Mouse (Mus musculus) heart, embryonic 13.5 days (tissue): Measurements from ENCODE around the gene Hyal3. TPM values are rescaled to one million over a fixed set of nuclear protein-coding genes. Genes with fewer than 3 reads are reported as not detected.
A peak's percentile ranks its signal among the peaks of the same experiment; 100 is the strongest.

ENCODE experiments used
- ATAC-seq: fragments of 200-750 bp; cut with Nextera tagmentation; 2 replicates; pipeline ENCODE4 v1.8.0; 2017; ENCODE audit warnings: moderate TSS enrichment; ENCODE audit not compliant: insufficient number of reproducible peaks, low FRiP score, low TSS enrichment; ENCODE audit errors: extremely low read depth
- H3K27ac ChIP-seq: fragments of 300-500 bp; sonication (generic); replicated peaks from 2 replicates; pipeline ENCODE4 v1.5.1; 2015; ENCODE audit warnings: moderate library complexity, mild to moderate bottlenecking, inconsistent platforms
- H3K27me3 ChIP-seq: fragments of 300-500 bp; sonication (generic); replicated peaks from 2 replicates; pipeline ENCODE4 v1.6.1; 2015; ENCODE audit warnings: mild to moderate bottlenecking, inconsistent platforms
- H3K36me3 ChIP-seq: fragments of 300-500 bp; sonication (generic); 2 replicates; pipeline ENCODE4 v1.6.1; 2015; ENCODE audit warnings: mild to moderate bottlenecking, inconsistent platforms
- H3K4me1 ChIP-seq: fragments of 300-500 bp; sonication (generic); 2 replicates; pipeline ENCODE4 v1.6.1; 2015; ENCODE audit warnings: inconsistent platforms
- H3K4me2 ChIP-seq: fragments of 300-500 bp; sonication (generic); 2 replicates; pipeline ENCODE4 v1.6.1; 2015; ENCODE audit warnings: inconsistent platforms, mild to moderate bottlenecking, moderate library complexity
- H3K4me3 ChIP-seq: fragments of 300-500 bp; sonication (generic); 2 replicates; pipeline ENCODE4 v1.5.1; 2015; ENCODE audit warnings: moderate library complexity, mild to moderate bottlenecking, inconsistent platforms
- H3K9ac ChIP-seq: fragments of 300-500 bp; sonication (generic); 2 replicates; pipeline ENCODE4 v1.6.1; 2015; ENCODE audit warnings: inconsistent platforms, mild to moderate bottlenecking, moderate library complexity
- H3K9me3 ChIP-seq: fragments of 300-500 bp; sonication (generic); 2 replicates; pipeline ENCODE4 v1.6.1; 2016; ENCODE audit warnings: inconsistent platforms
- WGBS: fragments of 180-500 bp; shearing (Covaris S2); methylation state at CpG from one replicate; pipeline ENCODE4 v1.1.7; 2015; ENCODE audit warnings: mixed read lengths; 5-methylcytosine and 5-hydroxymethylcytosine counted together
- polyA plus RNA-seq: library from polyadenylated mRNA; unstranded; fragments of >200 nt; fragmentation: Nextera tagmentation; extraction: Ambion mirVana; gene quantifications from 2 replicates; pipeline ENCODE4 v1.2.1, GENCODE M21; 2015

Hyal3 gene
- polyA plus RNA-seq = 0.48 and 0.68 TPM in 2 replicates

DNA sequence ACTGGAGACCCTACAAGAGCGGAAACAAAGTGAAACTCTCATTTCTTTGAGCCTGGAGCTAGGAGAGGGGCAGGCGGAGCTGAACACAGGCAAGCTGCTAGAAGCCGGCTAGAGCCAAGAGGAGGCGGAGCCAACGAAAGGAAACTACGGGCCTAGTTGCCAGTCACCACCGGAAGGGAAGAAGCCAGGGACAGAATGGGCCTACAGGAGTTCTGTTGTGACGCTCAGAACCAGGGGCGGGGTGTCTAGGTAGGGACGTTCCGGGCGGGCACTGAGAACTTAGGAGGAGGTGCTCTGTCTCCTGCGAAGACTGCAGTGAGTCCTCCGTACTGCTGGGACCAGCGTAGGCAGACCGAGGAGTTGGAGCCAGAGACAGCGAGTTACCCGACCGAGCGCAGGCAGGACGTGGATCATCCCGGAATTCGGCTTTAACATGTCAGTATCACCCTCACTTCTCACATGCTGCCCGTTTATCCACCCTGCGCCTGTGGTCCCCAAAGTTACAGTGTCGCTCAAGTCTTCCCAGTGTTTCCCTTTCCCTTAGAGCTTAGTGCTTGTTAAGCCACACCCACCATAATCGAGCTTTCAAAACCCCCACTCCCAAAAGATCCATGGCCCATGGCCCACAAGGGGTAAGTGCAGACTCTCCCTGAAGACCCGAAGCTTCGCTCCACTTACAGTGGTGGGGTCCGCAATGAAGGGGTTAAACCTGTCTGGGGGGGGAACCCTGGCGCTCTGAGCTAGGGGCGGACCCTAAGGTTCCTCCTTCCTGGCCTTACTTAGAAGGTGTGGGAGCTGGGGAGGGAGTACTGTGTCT is at the start of gene Hyal3:
Gene Hyal3 (plus strand): TSS at position 318 of the 817 bp plus-strand sequence.
- H3K4me3 ChIP-seq = peak within 1 kb of the TSS; percentile 76
- no peaks in the 10 kb centered on the region for H3K27me3 ChIP-seq
- under 1% methylated on average over 32 of the region's 32 CpGs for WGBS
- H3K27ac ChIP-seq = peak within 1 kb of the TSS; percentile 94
- H3K4me1 ChIP-seq = peaks cover 56% of the 10 kb centered on the region
- H3K36me3 ChIP-seq = peaks cover 18% of the 10 kb centered on the region
- H3K9ac ChIP-seq = peak within 1 kb of the TSS; percentile 87
- ATAC-seq = peak; percentile 43
- H3K4me2 ChIP-seq = peak within 1 kb of the TSS; percentile 93
- H3K9me3 ChIP-seq = no peaks in the 10 kb centered on the region

DNA sequence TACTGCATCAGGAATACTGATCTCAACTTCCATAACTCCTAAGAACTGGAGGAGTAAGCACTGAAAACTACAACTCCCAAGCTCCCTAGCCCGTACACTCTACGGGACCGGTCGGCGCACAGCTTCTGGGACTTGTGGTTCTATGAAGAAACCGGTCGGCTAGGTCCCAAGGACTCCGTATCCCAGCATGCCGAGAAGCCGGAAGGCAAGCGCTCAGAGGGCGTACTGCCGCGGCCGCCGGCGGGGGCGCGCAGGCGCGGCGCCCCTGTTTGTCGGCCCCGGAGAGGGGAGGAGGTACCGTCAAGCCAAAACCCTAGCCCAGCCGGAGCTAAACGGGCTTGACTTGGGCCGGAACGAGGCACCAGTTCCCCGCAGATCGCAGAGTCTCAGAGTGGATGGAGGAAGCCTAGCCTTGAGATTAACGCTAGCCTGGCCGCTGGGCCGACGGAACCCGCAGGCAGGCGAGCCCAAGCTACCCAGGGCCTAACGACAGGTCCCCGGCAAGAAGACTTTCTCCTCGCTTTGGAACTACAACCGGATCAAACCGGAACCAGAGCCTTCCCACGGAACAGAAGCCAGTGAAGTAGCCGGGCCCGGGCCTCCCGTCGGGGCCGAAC is 46.7 kb upstream of the Hyal3 start, which contains the start of gene Tmem115:
Gene Tmem115 (plus strand): TSS at position 155 of the 617 bp plus-strand sequence.
- Histone ChIP-seq H3K4me2 (peak within 1 kb of the TSS; percentile 97), H3K9me3 (no peaks in the 10 kb centered on the region), H3K4me3 (peak within 1 kb of the TSS; percentile 89), H3K27ac (peak within 1 kb of the TSS; percentile 77), H3K36me3 (peaks cover 19% of the 10 kb centered on the region), H3K4me1 (peaks cover 32% of the 10 kb centered on the region), H3K9ac (peak within 1 kb of the TSS; percentile 93), H3K27me3 (no peaks in the 10 kb centered on the region; the same call in 1 of the 2 replicates)
- peak; percentile 94 for ATAC-seq
- WGBS = under 1% methylated on average over 47 of the region's 48 CpGs

DNA sequence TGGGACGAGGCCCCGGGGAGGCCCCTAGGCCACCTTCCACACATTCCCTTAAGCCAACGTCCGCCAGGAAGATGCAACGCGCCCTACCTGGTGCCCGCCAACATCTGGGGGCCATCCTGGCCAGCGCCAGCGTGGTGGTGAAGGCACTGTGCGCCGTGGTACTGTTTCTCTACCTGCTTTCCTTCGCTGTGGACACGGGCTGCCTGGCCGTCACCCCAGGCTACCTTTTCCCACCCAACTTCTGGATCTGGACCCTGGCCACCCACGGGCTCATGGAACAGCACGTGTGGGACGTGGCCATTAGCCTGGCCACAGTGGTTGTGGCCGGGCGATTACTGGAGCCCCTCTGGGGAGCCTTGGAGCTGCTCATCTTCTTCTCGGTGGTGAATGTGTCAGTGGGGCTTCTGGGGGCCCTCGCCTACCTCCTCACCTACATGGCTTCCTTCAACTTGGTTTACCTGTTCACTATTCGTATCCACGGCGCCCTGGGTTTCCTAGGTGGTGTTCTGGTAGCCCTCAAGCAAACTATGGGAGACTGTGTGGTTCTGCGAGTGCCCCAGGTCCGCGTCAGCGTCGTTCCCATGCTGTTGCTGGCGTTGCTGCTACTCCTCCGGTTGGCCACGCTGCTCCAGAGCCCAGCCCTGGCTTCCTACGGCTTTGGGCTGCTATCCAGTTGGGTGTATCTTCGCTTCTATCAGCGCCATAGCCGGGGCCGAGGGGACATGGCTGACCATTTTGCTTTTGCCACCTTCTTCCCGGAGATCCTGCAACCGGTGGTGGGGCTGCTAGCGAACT is 46.0 kb upstream of the Hyal3 start:
- under 1% methylated on average over 40 of the region's 40 CpGs for WGBS
- Histone ChIP-seq H3K27ac (peak overlapping the region; percentile 77), H3K9ac (peak overlapping the region; percentile 93), H3K27me3 (no peaks in the 10 kb centered on the region; the same call in 1 of the 2 replicates), H3K36me3 (peaks cover 26% of the 10 kb centered on the region), H3K4me3 (peak overlapping the region; percentile 89), H3K9me3 (no peaks in the 10 kb centered on the region), H3K4me2 (peak overlapping the region; percentile 97), H3K4me1 (peaks cover 32% of the 10 kb centered on the region)
- ATAC-seq = peak; percentile 7; the same call in 1 of the 2 replicates

DNA sequence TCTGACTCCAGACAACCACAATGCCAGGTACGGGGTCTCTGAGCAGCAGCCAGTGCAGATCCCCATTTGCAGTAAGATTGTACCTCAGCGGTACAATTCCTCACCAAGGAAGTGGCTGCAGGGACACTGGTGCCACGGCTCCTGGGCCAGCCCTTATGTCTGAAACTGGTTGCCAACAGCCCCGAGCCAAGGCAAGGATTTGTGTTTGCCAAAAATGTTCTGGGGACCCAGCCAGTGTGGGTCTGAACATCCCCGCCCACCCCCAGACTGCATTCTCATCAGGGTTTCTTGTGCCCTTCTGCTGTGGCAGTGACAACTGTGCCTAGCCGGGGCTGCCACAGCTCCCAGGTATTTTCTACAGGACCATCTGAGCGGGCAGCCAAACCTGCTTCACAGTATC is 42.4 kb upstream of the Hyal3 start:
- no peak overlapping the region for H3K4me2 ChIP-seq

DNA sequence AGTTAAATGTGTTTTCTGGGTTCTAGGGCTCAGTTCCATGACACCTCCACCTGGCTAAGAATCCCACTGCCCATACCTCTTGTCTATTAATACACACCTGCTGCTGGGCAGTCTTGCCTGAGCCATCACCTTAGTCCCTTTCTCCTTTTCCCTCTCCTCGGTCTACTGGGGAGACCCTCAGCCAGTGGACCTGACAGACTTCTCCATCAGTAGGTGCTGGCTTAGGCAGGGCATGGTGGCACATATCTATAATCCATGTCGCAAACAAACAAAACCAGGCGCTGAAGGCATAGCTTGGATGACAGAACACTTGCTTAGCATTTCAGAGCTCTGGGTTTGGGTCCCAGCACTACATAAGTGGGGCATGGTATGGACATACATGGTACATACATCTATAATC is 41.9 kb upstream of the Hyal3 start:
- no peak overlapping the region for H3K4me2 ChIP-seq
- no peak for ATAC-seq
- WGBS = 86% methylated on average over 3 of the region's 3 CpGs

More for the DNA sequence above, 42.4 kb upstream of the Hyal3 start:
- WGBS = 87% methylated on average over 7 of the region's 7 CpGs
- Histone ChIP-seq H3K4me1 (peaks cover 51% of the 10 kb centered on the region), H3K27me3 (no peaks in the 10 kb centered on the region), H3K9ac (no peak overlapping the region), H3K4me3 (no peak overlapping the region), H3K9me3 (no peaks in the 10 kb centered on the region), H3K36me3 (peaks cover 34% of the 10 kb centered on the region), H3K27ac (no peak overlapping the region)
- ATAC-seq = no peak

DNA sequence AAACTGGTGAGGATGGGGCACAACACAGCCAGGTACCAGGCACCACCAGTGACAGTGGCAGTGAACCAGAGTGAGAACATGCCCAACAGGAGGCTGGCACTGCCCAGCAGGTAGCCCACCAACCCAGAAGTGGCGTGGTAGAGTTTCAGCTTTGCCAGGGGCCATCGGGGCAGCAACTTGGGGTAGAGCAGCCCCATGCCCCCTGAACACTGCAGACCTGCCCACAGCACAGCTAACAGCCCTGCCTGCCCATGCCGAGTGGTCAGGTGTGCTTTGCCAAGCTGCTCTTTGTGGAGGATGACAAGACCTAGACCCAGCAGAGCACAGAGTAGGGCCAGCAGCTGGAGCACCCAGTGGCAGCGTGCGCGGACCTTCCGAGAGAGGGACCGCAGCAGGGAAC is 40.7 kb upstream of the Hyal3 start:
- H3K27me3 ChIP-seq = no peaks in the 10 kb centered on the region
- no peak overlapping the region for H3K4me3 ChIP-seq
- no peak overlapping the region for H3K27ac ChIP-seq
- H3K4me1 ChIP-seq = peaks cover 46% of the 10 kb centered on the region
- WGBS = 88% methylated on average over 8 of the region's 8 CpGs
- H3K4me2 ChIP-seq = no peak overlapping the region
- H3K9ac ChIP-seq = no peak overlapping the region
- no peak for ATAC-seq
- no peaks in the 10 kb centered on the region for H3K9me3 ChIP-seq
- peaks cover 51% of the 10 kb centered on the region for H3K36me3 ChIP-seq

More for the DNA sequence above, 41.9 kb upstream of the Hyal3 start:
- H3K27me3 ChIP-seq = no peaks in the 10 kb centered on the region
- no peak overlapping the region for H3K9ac ChIP-seq
- H3K36me3 ChIP-seq = peaks cover 39% of the 10 kb centered on the region
- no peak overlapping the region for H3K4me3 ChIP-seq
- H3K4me1 ChIP-seq = peaks cover 47% of the 10 kb centered on the region
- H3K27ac ChIP-seq = no peak overlapping the region
- H3K9me3 ChIP-seq = no peaks in the 10 kb centered on the region

DNA sequence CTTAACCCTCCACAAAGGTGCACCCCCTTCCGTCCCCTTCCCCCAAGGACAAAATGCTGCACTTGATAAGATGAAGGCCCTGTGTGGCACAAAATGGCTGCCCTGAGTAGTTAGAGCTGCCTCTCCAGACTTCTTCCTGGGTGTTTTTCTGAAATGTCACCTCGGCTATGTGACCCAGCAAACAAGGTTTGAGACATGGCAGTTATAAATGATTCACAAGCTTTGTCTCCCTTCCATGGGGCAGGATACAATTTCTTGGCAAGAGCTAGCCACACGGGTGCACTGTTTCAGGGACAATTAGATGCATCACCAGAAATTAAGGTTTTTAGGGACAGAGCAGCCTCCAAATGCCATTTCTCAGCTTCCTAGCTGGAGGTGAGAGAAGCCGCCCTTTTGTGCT is 40.2 kb upstream of the Hyal3 start:
- Histone ChIP-seq H3K4me3 (no peak overlapping the region), H3K9ac (0 out of 2 replicates have a peak overlapping the region, but pooled peaks have one; percentile 93), H3K36me3 (peaks cover 56% of the 10 kb centered on the region), H3K4me2 (0 out of 2 replicates have a peak overlapping the region, but pooled peaks have one; percentile 97), H3K9me3 (no peaks in the 10 kb centered on the region), H3K27me3 (no peaks in the 10 kb centered on the region), H3K4me1 (peaks cover 41% of the 10 kb centered on the region), H3K27ac (no peak overlapping the region)
- 62% methylated on average over 4 of the region's 4 CpGs for WGBS
- ATAC-seq = no peak

DNA sequence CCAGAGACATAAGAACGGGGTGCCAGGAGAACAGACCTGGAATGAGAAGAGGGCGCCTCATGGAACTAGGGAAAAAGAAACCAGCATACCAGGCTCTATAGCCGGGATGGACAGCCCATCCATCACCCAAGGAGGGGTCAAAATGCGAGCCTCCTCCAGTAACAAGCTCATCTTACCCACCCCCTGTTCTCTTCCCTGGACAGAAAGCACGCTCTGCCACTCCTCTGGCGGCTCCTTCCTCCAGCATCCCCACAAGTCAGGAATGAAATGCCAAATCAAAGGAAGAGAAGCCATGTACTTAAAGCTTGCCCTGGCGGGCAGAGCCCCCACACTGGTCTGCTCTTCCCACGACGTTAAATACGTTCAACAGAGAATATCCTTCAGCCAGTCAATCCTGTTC is 39.6 kb upstream of the Hyal3 start:
- Histone ChIP-seq H3K4me2 (peak overlapping the region; percentile 97), H3K36me3 (peaks cover 57% of the 10 kb centered on the region), H3K27me3 (no peaks in the 10 kb centered on the region), H3K9ac (peak overlapping the region; percentile 93), H3K9me3 (no peaks in the 10 kb centered on the region), H3K4me3 (peak overlapping the region; percentile 74), H3K4me1 (peaks cover 35% of the 10 kb centered on the region), H3K27ac (no peak overlapping the region; the same call in 1 of the 2 replicates)
- ATAC-seq = no peak
- 30% methylated on average over 10 of the region's 10 CpGs for WGBS

DNA sequence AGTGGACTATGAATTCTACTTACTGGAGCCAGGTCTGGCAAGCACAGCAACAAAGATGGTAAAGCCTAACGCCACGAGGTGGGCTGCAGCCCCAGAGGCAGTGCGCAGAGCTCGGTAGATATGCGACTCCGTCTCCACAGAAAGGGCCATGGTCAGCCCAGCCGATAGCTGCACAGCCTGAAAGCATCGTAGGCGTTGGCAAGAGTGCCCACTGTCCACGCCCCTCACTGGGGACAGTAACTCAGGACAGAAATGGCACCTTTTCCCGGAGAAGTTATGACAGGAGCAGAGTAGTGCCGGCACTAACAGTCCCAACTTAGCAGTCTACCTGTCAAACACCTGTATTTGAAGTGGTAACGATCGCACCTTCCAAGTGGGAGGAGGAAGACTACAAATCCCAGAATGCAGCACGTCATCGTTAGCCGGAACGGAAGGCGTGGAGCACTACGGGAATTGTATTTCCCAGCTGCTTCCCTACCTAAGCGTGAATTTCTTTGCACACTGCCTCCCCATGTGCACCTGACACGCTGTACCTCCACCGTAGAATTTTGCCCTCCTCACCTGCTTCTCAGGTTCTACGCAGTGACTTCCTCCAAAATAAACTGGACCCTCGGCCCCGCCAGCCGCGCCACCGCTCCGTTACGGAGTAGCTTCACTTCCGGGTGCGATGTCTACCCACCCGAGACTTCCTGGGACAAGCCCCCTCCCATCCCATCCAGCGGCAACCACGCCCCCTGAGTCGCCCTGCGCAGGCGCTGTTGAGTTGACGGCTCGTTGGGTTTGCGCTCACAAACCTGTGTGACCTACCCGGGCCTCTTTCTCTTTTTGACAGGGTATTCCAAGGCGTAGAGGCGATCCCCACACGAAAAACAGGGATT is 38.9 kb upstream of the Hyal3 start, which contains the start of the genes Cyb561d2 and Nprl2:
Gene Cyb561d2 (minus strand): TSS at position 720 of the 878 bp plus-strand sequence.
Gene Nprl2 (plus strand): TSS at position 753 of the 878 bp plus-strand sequence.
- Histone ChIP-seq H3K27me3 (no peaks in the 10 kb centered on the region), H3K4me3 (peak within 1 kb of the TSS; percentile 74), H3K9ac (peak within 1 kb of the TSS; percentile 93), H3K36me3 (peaks cover 57% of the 10 kb centered on the region), H3K9me3 (no peaks in the 10 kb centered on the region), H3K27ac (peak within 1 kb of the TSS; percentile 59), H3K4me1 (peaks cover 31% of the 10 kb centered on the region), H3K4me2 (peak within 1 kb of the TSS; percentile 97)
- under 1% methylated on average over 46 of the region's 46 CpGs for WGBS
- ATAC-seq = peak; percentile 79

DNA sequence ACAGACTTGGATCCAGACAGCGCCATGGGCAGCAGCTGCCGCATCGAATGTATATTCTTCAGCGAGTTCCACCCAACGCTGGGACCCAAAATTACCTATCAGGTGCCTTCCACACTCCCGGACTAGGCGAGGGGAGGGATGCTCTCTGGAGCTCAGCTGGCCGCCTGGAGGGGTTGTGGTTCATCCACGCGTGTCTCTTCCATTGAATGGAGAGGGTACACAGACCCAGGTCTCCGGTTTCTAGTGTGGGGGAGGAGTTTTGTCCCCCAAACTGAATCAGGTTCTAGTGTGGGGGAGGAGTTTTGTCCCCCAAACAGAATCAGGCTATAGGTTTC is 38.3 kb upstream of the Hyal3 start:
- Histone ChIP-seq H3K27ac (peak overlapping the region; percentile 59; the same call in 1 of the 2 replicates), H3K4me1 (peaks cover 31% of the 10 kb centered on the region), H3K4me2 (peak overlapping the region; percentile 97), H3K36me3 (peaks cover 53% of the 10 kb centered on the region), H3K9me3 (no peaks in the 10 kb centered on the region), H3K4me3 (peak overlapping the region; percentile 74), H3K9ac (peak overlapping the region; percentile 93), H3K27me3 (peaks cover 1% of the 10 kb centered on the region; the same call in 1 of the 2 replicates)
- no peak for ATAC-seq
- 2% methylated on average over 11 of the region's 11 CpGs for WGBS
